Comparison of ENCODE assay signal across 17 mouse cellular contexts in the genomic region with DNA sequence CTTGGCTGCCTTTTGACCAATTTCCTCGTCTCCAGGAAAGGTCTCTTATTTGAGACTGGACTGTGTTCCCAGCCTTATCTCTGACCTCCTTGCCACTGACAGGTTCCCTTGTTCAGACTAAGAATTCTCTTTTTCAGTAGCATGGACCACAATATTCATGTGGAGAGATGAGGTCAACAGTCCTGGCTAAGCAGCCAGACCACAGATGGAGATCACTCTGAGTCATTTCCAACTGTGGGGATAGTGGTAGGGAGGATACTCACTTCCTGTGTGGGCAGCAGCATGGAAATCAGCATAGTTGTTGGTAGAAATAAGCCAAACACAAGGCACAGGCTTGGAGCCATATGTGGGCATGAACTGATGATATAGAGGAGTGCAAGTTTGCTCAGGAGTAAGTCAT. TPM values are rescaled to one million over a fixed set of nuclear protein-coding genes. Genes with fewer than 3 reads are reported as not detected.
DNase-seq lines count a peak whose midpoint lies in the region; ATAC-seq lines count a peak whose summit lies in the region.
"Had no signal": no experiment of that assay in that cellular context is flagged by ENCODE, and none has a peak within 500 bp of the region (broad histone marks: within the 10 kb centered on the region; RNA-seq: fewer than 3 reads in every experiment).

No protein-coding gene starts in this region.

- WGBS in kidney, embryonic 14.5 days, result 86% methylated on average over 1 of the region's 1 CpGs

- no peaks in the 10 kb centered on the region for H3K9me3 ChIP-seq in kidney, embryonic 14.5 days (ENCODE audit: control insufficient read depth, low read length)
- H3K9me3 ChIP-seq: forebrain, embryonic 10.5 days; heart, embryonic 15.5 days; hindbrain, embryonic 10.5 days; limb, embryonic 10.5 days; liver, embryonic 13.5 days; midbrain, embryonic 12.5 days had no signal

- no peaks in the 10 kb centered on the region for H3K4me1 ChIP-seq in kidney, embryonic 14.5 days (ENCODE audit: control insufficient read depth, insufficient read depth, low read length)
- H3K4me1 ChIP-seq: forebrain, embryonic 10.5 days; heart, embryonic 15.5 days; hindbrain, embryonic 10.5 days; limb, embryonic 10.5 days; liver, embryonic 13.5 days; midbrain, embryonic 12.5 days had no signal

- no peak overlapping the region for H3K27ac ChIP-seq in kidney, embryonic 14.5 days (ENCODE audit: low read depth, low read length)
- H3K27ac ChIP-seq: forebrain, embryonic 10.5 days; heart, embryonic 15.5 days; hindbrain, embryonic 10.5 days; limb, embryonic 10.5 days; liver, embryonic 13.5 days; midbrain, embryonic 12.5 days had no signal

- H3K27me3 ChIP-seq in kidney, embryonic 14.5 days (ENCODE audit: control insufficient read depth, insufficient read depth, low read length), result no peaks in the 10 kb centered on the region
- H3K27me3 ChIP-seq: heart, embryonic 15.5 days; liver, embryonic 13.5 days; midbrain, embryonic 12.5 days had no signal

- H3K9ac ChIP-seq in kidney, embryonic 14.5 days (ENCODE audit: low read depth, low read length), result no peak overlapping the region
- H3K9ac ChIP-seq: heart, embryonic 15.5 days; liver, embryonic 13.5 days; midbrain, embryonic 12.5 days had no signal

- no peak overlapping the region for H3K4me2 ChIP-seq in kidney, embryonic 14.5 days (replicated peaks; ENCODE audit: low read depth, low read length)
- H3K4me2 ChIP-seq: heart, embryonic 15.5 days; liver, embryonic 13.5 days; midbrain, embryonic 12.5 days had no signal

- no peak overlapping the region for H3K4me3 ChIP-seq in kidney, embryonic 14.5 days (ENCODE audit: low read length)
- H3K4me3 ChIP-seq: forebrain, embryonic 10.5 days; heart, embryonic 15.5 days; hindbrain, embryonic 10.5 days; limb, embryonic 10.5 days; liver, embryonic 13.5 days; midbrain, embryonic 12.5 days had no signal

- peak; percentile 53 for DNase-seq in right cerebral cortex, adult 18-20 months
- DNase-seq in right cerebral cortex, postnatal 14 days, result no peak
- DNase-seq in brain, adult 2 months (ENCODE audit: low read depth, low spot score), result peak; percentile 93
- DNase-seq in cerebellum, postnatal 10 days, result peak; percentile 16 to 24
- DNase-seq in embryo, embryonic 10 days (ENCODE audit: low spot score), result no peak
- DNase-seq in spleen, adult 12 weeks (ENCODE audit: low spot score), result no peak
- DNase-seq: kidney, adult 8-10 months; kidney, postnatal 4 days; liver, embryonic 13.5 days; lung, postnatal 14 days; right cerebral cortex, postnatal 25 days had no signal

- no peaks in the 10 kb centered on the region for H3K36me3 ChIP-seq in kidney, embryonic 14.5 days (ENCODE audit: control insufficient read depth, insufficient read depth, low read length)
- H3K36me3 ChIP-seq: forebrain, embryonic 10.5 days; heart, embryonic 15.5 days; hindbrain, embryonic 10.5 days; limb, embryonic 10.5 days; liver, embryonic 13.5 days; midbrain, embryonic 12.5 days had no signal

- no peak for ATAC-seq in kidney, embryonic 14.5 days (ENCODE audit: low FRiP score, low TSS enrichment)

RNA-seq across cellular contexts. Expression of gene Slc24a5, which starts 52.9 kb away (rescaled TPM):
- polyA plus RNA-seq in kidney, embryonic 14.5 days (2014; fragmentation: Nextera tagmentation; extraction: Ambion mirVana), result 3.9 and 7.4 TPM in 2 replicates

Comparison
In these comparisons a context has a peak if more than half of its experiments do, and no peak if none do; other contexts are left out.
1. DNase-seq: peak in right cerebral cortex, adult 18-20 months (single experiment), brain, adult 2 months (single experiment) and cerebellum, postnatal 10 days (2 of 2); none in right cerebral cortex, postnatal 14 days (single experiment), embryo, embryonic 10 days (single experiment) and spleen, adult 12 weeks (single experiment).